Mouse (Mus musculus): ENCODE results near the gene Htr5b.

DNA sequence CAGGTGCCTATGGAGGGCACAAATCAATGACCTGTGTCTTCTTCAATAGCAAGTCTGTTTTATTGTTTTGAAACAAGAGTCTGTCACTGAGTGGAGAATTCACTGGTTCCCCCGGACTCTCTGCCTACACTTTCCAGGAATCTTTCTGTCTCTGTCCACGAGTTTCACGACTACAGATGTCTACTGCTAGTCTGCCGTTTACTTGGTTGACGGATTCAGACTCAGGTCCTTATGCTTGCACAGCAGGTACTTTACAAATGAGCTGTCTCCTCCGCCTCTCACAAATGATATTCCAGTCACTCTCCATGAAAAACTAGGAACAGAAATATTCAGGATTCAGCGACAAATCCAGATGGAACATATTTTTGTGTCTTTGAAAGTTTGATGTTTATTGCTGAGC lies 42.3 kb upstream of the Htr5b start:
- TF ChIP-seq CTCF (IDR thresholded peaks at IDR 0.05; ENCODE audit: low read depth, low read length) (no peak), POLR2A (IDR thresholded peaks at IDR 0.05; ENCODE audit: extremely low read depth, insufficient read depth, low read length) (no peak)

All from liver, adult 2 months (tissue).